Mouse (Mus musculus) A20 (cell line): ENCODE data around the gene Prox1.

Experiments
- DNase-seq: peaks from one replicate; pipeline ENCODE4 v3.0.0-alpha.2; 2011; ENCODE audit warnings: low read depth, low spot score

The Prox1 gene

GRCm38 (mm10) chr1:190169911-190170818 lies at the start of gene Prox1:
Gene Prox1, minus strand, starts transcription at chr1:190170714.
- DNase-seq: no peak

GRCm38 (mm10) chr1:190216621-190217020 lies 46.1 kb upstream of the Prox1 start:
- no peak for DNase-seq

DNA sequence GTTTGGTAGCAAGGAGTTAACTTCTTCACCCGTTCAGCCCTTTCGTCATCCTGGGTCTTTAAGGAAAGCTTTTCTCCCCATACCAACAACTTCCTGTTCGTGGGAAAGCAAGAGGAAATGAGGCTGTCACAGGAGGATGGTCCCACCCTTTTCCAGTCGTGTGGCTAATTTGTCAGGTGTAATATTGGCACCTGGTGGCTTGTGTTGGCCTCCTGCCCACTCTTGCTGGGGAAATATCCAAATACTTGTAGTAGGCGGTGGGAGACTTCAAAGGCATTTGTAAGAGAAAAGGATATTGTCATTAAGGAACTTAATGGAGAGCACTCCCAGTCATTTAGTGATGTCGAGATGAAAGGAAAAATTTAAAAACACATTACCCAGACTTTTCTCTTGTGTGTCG lies 44.1 kb upstream of the Prox1 start:
- DNase-seq: no peak

- DNase-seq: no peak
Observed at GRCm38 (mm10) chr1:190213175-190213574, 42.7 kb upstream of the Prox1 start.

DNA sequence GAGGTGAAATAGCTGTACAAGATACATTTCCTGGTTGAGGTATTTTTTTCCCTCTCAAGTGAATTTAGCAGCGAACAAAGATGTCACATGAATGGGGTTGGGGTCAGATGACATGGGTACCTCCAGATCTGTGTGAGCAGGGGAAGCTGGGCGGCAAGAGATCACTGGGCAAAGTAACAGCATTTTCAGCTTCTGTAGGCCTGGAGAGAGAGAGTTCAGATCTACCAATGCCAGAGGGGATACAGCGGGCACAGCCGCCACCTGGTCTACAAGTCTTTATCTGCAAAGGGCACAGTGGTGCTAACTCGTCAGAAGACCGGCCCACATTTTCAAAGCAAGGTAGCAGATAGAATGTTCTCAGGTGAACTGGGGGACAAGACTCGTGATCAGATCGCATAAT lies 36.7 kb upstream of the Prox1 start:
- DNase-seq: no peak

DNA sequence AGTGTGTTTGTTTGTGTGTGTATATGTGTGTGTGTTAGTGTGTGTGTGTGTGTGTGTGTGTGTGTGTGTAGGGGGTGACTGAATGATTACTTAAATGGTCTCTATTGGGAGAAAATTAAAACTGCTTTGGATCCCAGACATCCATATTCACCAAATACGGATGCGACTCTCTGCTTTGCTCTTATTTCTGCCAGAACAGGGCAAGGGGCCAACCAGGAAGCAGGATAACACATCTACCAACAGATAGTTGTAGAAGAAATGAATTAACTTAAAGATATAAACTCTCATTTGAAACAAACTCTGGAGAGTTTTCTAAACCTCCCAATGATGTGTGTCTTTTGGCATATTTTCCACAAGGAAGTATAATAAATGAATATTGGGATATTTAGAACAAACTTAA lies 35.2 kb upstream of the Prox1 start:
- DNase-seq: no peak

GRCm38 (mm10) chr1:190204378-190205070 lies 34.0 kb upstream of the Prox1 start:
- no peak for DNase-seq

DNA sequence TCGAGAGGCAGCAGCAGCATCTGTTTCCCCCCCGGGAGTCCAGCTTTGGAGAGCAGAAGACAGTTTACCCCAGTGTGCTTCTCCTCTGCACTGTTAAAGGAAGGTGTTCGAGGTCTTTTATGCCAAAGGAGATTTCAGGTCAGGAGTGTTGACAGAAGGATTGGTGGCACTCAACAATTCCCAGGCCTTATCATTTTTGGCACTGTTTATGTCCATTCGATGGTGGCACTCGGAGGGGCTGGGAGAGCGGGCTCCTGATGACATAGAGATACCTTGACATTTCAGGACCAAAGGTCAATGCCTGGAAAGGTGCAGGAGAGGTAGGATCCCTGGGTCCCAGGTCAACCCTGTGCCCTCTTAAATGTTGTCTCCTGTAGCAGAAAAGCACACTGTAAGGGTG lies 31.2 kb upstream of the Prox1 start:
- no peak for DNase-seq

DNA sequence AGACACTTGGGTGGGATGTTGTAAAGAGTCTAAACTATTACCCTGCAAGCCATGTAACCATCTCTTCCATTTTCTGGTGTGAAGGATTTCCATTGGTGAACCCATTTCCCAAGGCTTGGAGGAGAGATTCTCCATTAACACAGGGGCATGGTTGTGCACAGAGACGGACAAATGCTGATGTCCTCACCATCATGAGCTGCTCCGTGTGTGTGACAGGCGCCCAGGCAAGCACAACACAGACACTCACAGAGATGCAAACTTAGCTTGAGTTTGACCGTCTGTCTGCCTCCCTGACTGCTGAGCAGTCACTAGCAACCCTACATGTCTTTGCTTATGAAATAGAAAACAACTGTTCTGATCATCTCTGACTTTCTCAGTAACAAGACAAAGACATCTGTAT lies 30.5 kb upstream of the Prox1 start:
- no peak for DNase-seq

- DNase-seq: no peak
Observed at GRCm38 (mm10) chr1:190198247-190198646, 27.7 kb upstream of the Prox1 start.

- DNase-seq: no peak
Observed at GRCm38 (mm10) chr1:190192011-190192410, 21.5 kb upstream of the Prox1 start.

DNA sequence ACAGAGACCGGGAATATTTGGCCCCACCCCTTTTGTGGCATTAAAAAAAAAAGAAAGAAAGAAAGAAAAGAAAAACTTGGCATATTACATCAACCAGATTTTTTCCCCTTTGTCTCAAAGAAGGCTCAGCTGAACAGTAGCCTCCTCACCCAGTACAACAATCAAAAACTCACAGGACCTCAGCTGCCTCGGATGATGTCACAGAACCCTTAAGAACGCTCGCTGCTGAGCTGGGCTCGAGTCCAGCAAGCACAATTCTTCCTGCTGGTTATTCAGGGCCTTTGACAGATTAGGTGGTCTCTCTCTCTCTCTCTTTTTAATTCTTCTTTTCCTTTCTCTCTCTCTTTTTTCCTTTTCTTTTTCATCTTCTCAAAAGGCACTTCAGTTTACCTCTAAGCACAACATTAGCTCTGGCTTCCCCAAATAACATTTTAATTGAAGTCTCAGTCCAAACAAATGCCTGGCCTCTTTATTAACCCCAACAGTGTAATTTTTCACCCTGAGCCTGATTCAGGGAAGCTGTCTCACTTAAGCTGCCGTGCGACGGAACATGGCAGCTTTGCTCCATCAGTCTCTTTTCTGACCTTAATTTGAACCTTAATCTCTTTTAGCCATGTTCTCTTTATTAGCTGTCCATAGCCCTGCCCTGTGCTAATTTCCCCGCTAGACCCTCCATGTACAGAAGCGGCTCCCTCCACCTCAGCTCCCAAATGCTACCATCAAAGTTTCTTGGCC lies 19.9 kb upstream of the Prox1 start:
- no peak for DNase-seq

- DNase-seq: no peak
Observed at GRCm38 (mm10) chr1:190189125-190189524, 18.6 kb upstream of the Prox1 start.

GRCm38 (mm10) chr1:190186336-190186735 lies 15.8 kb upstream of the Prox1 start:
- no peak for DNase-seq

GRCm38 (mm10) chr1:190185284-190185683 lies 14.8 kb upstream of the Prox1 start:
- DNase-seq: no peak

DNA sequence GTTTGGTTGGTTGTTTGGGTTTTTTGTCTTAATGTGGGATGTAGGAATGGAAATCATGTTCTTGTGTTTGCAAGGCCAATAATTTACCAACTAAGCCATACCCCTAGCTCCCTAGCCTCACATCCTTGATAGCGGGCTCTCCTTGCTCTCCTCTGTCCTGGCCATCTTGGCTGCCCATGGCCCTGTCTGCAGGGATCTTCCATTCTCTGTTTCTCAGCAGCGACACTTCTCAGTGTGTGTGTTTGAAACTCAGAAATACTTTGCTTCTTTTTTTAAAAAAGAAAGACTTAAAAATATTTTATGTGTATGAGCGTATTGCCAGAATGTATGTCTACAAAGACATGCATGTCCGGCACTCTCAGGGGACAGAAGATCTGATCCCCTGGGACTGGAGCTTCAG lies 13.1 kb upstream of the Prox1 start:
- no peak for DNase-seq

GRCm38 (mm10) chr1:190181765-190182164 lies 11.3 kb upstream of the Prox1 start:
- no peak for DNase-seq

- no peak for DNase-seq
Observed at GRCm38 (mm10) chr1:190180861-190181260, 10.3 kb upstream of the Prox1 start.

DNA sequence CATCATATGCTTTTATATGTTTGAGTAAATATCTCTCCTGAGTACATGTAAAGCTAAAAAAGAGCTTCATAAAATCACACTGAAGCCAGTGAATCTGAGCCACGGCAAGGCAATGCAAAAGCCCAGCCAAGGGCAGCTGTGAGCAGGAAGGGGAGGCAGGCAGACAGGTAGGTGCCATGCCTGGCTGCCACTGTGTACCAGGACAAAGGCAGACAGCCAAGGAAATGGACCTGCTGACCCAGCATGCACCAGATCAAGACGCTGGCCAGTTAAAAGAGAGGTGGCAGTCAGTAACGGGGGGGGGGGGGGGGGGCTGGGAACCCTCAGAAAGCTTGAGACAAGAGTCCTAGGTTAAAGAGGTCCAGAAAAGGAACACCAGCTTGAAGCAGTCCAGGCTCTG lies 6.4 kb upstream of the Prox1 start:
- DNase-seq: no peak

DNA sequence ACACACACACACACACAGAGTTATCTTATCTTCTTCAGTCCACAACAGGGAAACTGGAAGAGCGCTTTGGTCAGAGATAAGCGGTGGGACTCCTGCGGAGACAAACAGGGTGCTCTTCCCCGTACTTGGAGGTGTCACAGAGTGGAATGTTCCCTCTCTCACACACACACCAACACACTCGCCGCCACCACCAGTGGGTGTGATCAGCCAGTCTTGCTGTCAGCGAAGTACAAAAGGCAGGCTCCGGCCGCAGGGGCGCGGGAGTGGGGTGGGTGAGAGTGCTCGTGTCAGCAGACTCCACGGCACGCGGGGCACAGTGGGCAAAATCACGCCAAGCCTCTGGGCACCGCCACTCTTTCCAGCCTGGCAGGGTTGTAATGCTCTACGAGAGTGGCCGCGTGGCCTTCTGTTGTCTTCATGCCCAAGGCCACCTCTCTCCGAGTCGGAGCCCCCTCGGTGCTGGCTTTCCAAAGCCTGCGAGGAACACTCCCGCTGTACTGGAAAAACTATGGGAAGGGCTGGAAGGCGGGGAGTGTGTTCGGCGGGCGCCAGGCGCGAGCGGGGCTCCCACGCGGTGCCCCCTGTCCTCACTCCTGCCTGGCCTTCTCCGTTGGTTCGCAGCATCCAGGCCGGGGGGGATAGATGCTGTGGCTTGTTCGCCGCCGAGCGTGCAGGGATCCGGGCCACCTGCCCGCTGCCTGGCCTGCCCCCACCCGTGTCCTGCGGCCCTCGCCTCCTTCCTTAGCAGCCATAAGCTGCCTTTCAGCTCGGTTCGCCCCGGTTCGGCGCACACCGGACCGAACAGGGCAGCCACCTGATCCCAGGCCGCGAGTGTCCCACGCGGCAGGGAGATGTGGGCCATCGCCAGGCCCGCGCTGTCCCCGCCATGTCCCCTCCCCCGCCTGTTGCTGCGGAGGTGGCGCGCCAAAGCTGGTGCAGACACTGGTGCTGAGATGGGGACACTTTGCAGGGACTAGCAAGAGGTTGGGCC lies 4.5 kb upstream of the Prox1 start:
- no peak for DNase-seq

DNA sequence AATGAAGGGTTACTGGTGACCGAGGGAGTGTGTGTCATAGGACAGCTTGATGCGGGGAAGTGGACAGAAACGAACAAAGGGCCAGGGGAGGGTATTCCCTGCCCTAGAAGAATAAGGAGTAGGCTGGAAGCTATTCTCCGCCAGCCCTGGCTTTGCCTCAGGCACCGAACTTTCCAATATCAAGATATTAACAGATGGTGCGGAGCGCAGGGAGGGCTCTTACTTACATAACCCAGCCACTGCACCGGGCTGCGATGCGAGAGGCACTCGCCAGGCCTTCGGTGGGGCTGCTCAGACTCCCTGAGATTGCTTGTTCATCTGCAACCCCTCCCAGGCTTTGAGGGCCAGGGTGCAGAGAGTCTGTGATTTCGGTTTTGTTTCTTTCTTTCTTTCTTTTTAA lies 3.7 kb upstream of the Prox1 start:
- DNase-seq: no peak
